Mouse (Mus musculus) CH12.LX (cell line): Measurements from ENCODE around the gene Rps26. TPM values are rescaled to one million over a fixed set of nuclear protein-coding genes. Genes with fewer than 3 reads are reported as not detected.

Source experiments
- DNase-seq: peaks from one replicate; pipeline ENCODE4 v3.0.0-alpha.2; 2013; ENCODE audit errors: extremely low read depth
- H3K27ac ChIP-seq: 2 replicates; pipeline ENCODE4 v1.5.1; 2012; ENCODE audit warnings: low read depth, mild to moderate bottlenecking, control low read depth, moderate library complexity; ENCODE audit not compliant: insufficient read depth
- H3K27me3 ChIP-seq: replicated peaks from 2 replicates; pipeline ENCODE3; 2012; ENCODE audit warnings: inconsistent platforms
- H3K36me3 ChIP-seq, 2 experiments: replicated peaks in 1 of 2; 2 replicates each; pipeline versions ENCODE3 to v1.6.1; 2012; ENCODE audit warnings: inconsistent platforms in 1 of 2, low read length in 1 of 2, mild to moderate bottlenecking in 1 of 2, mixed read lengths in 1 of 2, moderate library complexity in 1 of 2; ENCODE audit not compliant: control insufficient read depth in 1 of 2, insufficient read depth in 1 of 2
- H3K4me1 ChIP-seq, 2 experiments: 2 replicates each; pipeline ENCODE4 v1.6.1; 2012; ENCODE audit warnings: inconsistent platforms in 1 of 2, moderate library complexity in 1 of 2; ENCODE audit not compliant: insufficient read depth in 2 of 2, control insufficient read depth in 1 of 2
- H3K4me2 ChIP-seq: 2 replicates; pipeline ENCODE4 v1.6.1; 2012; ENCODE audit warnings: low read depth, mild to moderate bottlenecking, control low read depth; ENCODE audit not compliant: poor library complexity, insufficient read depth, severe bottlenecking
- H3K4me3 ChIP-seq, 3 experiments: fragments of 150-350 bp in 1 of 3; sonication (generic) in 1 of 3; replicated peaks in 1 of 3; 2 replicates each; pipeline versions ENCODE3 to v1.5.1; 2011 to 2012; ENCODE audit warnings: low read depth in 2 of 3, low read length in 2 of 3, mild to moderate bottlenecking in 2 of 3, moderate library complexity in 2 of 3, control low read depth in 1 of 3, improper control_type of control experiment in 1 of 3, inconsistent platforms in 1 of 3, mixed read lengths in 1 of 3; ENCODE audit not compliant: poor library complexity in 1 of 3
- H3K79me2 ChIP-seq: replicated peaks from 2 replicates; pipeline ENCODE4 v1.6.1; 2012; ENCODE audit warnings: mild to moderate bottlenecking, moderate library complexity; ENCODE audit not compliant: control insufficient read depth, poor library complexity, insufficient read depth, severe bottlenecking; ENCODE audit errors: extremely low read depth
- H3K9ac ChIP-seq: 2 replicates; pipeline ENCODE4 v1.6.1; 2012; ENCODE audit warnings: low read depth, mild to moderate bottlenecking, control low read depth, moderate library complexity; ENCODE audit not compliant: insufficient read depth
- H3K9me3 ChIP-seq: replicated peaks from 2 replicates; pipeline ENCODE3; 2012; ENCODE audit warnings: low read length, inconsistent platforms, mixed read lengths
- BHLHE40 ChIP-seq: IDR thresholded peaks from 2 replicates; pipeline ENCODE4 v1.6.1; 2011; ENCODE audit warnings: mild to moderate bottlenecking, low read depth, low read length, improper control_type of control experiment
- E2F4 ChIP-seq: IDR thresholded peaks from 2 replicates; pipeline ENCODE4 v1.6.1; 2011; ENCODE audit warnings: low read depth, low read length, improper control_type of control experiment; ENCODE audit not compliant: insufficient replicate concordance
- EP300 ChIP-seq: IDR thresholded peaks from 2 replicates; pipeline ENCODE4 v1.6.1; 2011; ENCODE audit warnings: low read length, improper control_type of control experiment
- HCFC1 ChIP-seq: IDR thresholded peaks from 2 replicates; pipeline ENCODE4 v1.6.1; 2012; ENCODE audit warnings: low read depth, mild to moderate bottlenecking, inconsistent platforms, low read length, improper control_type of control experiment
- IRF4 ChIP-seq: IDR thresholded peaks from 2 replicates; pipeline ENCODE4 v1.6.1; 2014; ENCODE audit warnings: low read depth, mild to moderate bottlenecking, inconsistent platforms, low read length, improper control_type of control experiment
- MAZ ChIP-seq: IDR thresholded peaks from 2 replicates; pipeline ENCODE4 v1.6.1; 2012; ENCODE audit warnings: low read depth, mild to moderate bottlenecking, inconsistent platforms, low read length, improper control_type of control experiment, moderate library complexity
- NRF1 ChIP-seq: IDR thresholded peaks from 2 replicates; pipeline ENCODE4 v1.6.1; 2014; ENCODE audit warnings: low read depth, mild to moderate bottlenecking, inconsistent platforms, low read length, improper control_type of control experiment, moderate library complexity
- RCOR1 ChIP-seq: conservative IDR thresholded peaks from 2 replicates; pipeline ENCODE4 v1.6.1; 2012; ENCODE audit warnings: low read depth, mild to moderate bottlenecking, inconsistent platforms, low read length, improper control_type of control experiment
- SMC3 ChIP-seq: IDR thresholded peaks from 2 replicates; pipeline ENCODE4 v1.6.1; 2011; ENCODE audit warnings: low read depth, low read length, improper control_type of control experiment
- TBP ChIP-seq: conservative IDR thresholded peaks from 2 replicates; pipeline ENCODE4 v1.6.1; 2011; ENCODE audit warnings: low read depth, low read length, improper control_type of control experiment
- TCF12 ChIP-seq: IDR thresholded peaks from 2 replicates; pipeline ENCODE4 v1.6.1; 2014; ENCODE audit warnings: low read depth, mild to moderate bottlenecking, inconsistent platforms, low read length, improper control_type of control experiment
- ZC3H11A ChIP-seq: IDR thresholded peaks from 2 replicates; pipeline ENCODE4 v1.6.1; 2012; ENCODE audit warnings: low read depth, mild to moderate bottlenecking, inconsistent platforms, low read length, improper control_type of control experiment
- dilution Hi-C: fragments of 300-500 bp; cut with MboI; formaldehyde crosslinking; loops from 2 replicates; pipeline ENCODE4 v1.14.3; 2020; ENCODE audit warnings: low sequenced_read_pairs; ENCODE audit not compliant: extremely low pct_unique_long_range_greater_than_20kb, extremely low pct_ligation_motif_present
- in situ Hi-C: fragments of 300-500 bp; cut with MboI; formaldehyde crosslinking; loops from 3 replicates; pipeline ENCODE4 v1.14.3; 2019; ENCODE audit warnings: low sequenced_read_pairs, low pct_ligation_motif_present, low pct_unique_long_range_greater_than_20kb, mixed read lengths
- polyA plus RNA-seq: library from polyadenylated mRNA; unstranded; fragments of >175 nt; gene quantifications from 2 replicates; pipeline ENCODE4 v1.2.1, GENCODE M21; 2012; ENCODE audit warnings: low read depth; ENCODE audit not compliant: insufficient read length
- total RNA-seq, 2 experiments: library from RNA; depleted of rRNA; stranded (reverse); fragments of 300-350 nt in 1 of 2; fragments of >200 nt in 1 of 2; gene quantifications; 2 replicates each; pipeline ENCODE4 v1.2.3; 2012 to 2014

The Rps26 gene
- total and polyA plus RNA-seq, 3 experiments: 1,906 to 2,987 (median 2,220) TPM

DNA sequence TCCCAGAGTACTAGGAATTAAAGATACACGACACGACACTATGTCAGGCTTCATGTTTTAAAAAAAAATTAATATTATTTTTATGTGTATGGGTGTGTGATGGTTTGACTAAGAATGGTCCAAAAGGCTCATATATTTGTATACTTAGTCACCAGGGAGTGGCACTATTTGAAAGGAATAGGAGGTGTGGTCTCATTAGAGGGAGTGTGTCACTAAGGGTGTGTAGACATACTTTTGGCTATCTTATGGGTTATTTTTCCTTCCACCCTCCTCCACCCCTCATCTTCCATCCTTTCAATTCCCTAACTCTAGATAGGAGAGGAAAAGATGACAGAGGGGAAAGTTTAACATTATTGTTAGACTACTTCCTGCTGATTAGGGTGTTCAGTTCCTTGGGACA lies 39.3 kb upstream of the Rps26 start (continued):
- TF ChIP-seq TBP: no peak
- no peak for TF ChIP-seq ZC3H11A

DNA sequence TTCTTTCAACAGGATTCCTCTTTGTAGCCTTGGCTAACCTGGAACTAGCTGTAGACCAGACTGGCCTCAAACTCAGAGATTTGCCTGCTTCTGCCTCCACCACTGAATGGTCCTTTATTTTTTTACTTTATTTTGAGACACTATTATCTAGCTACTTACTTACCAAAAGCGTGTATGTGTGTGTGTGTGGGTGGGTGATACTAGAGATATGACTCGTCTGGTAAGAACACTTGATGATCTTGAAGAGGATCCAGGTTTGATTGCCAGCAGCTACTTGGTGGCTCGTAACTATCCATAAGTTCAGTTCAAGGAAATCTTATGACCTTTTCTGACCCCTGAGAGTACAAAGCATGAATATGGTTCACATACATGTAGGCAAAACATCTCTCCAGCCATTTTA lies 38.8 kb upstream of the Rps26 start:
- Histone ChIP-seq H3K4me3 (no peak overlapping the region), H3K4me2 (no peak overlapping the region), H3K9me3 (no peaks in the 10 kb centered on the region)
- in situ Hi-C loops: no loop called here
- TF ChIP-seq RCOR1: no peak
- TF ChIP-seq EP300: no peak
- no peak for TF ChIP-seq MAZ
- no peak for TF ChIP-seq IRF4
- TF ChIP-seq, all 38 proteins: peak for 0
- Histone ChIP-seq H3K79me2 (no peaks in the 10 kb centered on the region), H3K4me1 (peaks cover 6 to 22% of the 10 kb centered on the region in 2 experiments), H3K27ac (no peak overlapping the region), H3K36me3 (no peaks in the 10 kb centered on the region), H3K27me3 (peaks cover 2% of the 10 kb centered on the region), H3K9ac (no peak overlapping the region)
- dilution Hi-C loops: no loop called here
- DNase-seq: no peak

- H3K36me3 ChIP-seq: no peaks in the 10 kb centered on the region
- peaks cover 2% of the 10 kb centered on the region for H3K27me3 ChIP-seq
- H3K79me2 ChIP-seq: no peaks in the 10 kb centered on the region
- no peak overlapping the region for H3K27ac ChIP-seq
- no peak overlapping the region for H3K4me3 ChIP-seq
- TF ChIP-seq HCFC1: no peak
- no peak for TF ChIP-seq BHLHE40
- no peak for TF ChIP-seq MAZ
- TF ChIP-seq E2F4: no peak
- no peak for TF ChIP-seq NRF1
- TF ChIP-seq TCF12: no peak
- no peak for TF ChIP-seq SMC3
- DNase-seq: no peak
- no peak overlapping the region for H3K4me2 ChIP-seq
- peaks cover 3 to 17% of the 10 kb centered on the region in 2 experiments; a peak in 3 of 4 replicates for H3K4me1 ChIP-seq
- in situ Hi-C loops (no loop called here), dilution Hi-C loops (no loop called here)
- no peaks in the 10 kb centered on the region for H3K9me3 ChIP-seq
- no peak overlapping the region for H3K9ac ChIP-seq
Measured at GRCm38 (mm10) chr10:128664808-128665207, 38.3 kb upstream of the Rps26 start.
